Mouse (Mus musculus): Measurements from ENCODE around the gene Srrt. TPM values are rescaled to one million over a fixed set of nuclear protein-coding genes. Genes with fewer than 3 reads are reported as not detected.

Gene Srrt
- total and polyA plus RNA-seq, 3 experiments: 291 to 454 TPM; not detected in 1

DNA sequence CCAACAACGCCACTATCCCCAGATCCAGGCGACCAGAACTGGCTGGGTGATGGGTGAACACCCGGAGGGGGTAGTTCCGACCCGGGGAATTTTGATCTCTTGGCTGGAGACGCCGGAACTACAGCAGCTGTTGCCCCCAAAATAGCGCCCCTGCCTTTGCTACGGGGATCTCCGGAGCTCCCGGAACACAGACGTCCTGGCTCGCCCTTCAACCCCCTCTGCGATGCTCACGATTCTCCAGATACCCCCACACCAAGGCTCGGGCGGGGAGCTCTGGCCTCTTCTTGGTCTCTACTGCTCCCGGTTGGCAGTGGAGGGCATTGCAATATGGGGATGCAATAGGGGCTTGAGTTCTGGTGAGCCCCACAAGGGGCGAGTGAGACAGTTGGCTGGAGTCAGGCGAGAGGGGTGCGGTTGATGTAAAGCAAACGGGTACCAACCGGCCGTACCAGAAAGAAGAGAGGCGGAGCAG, 18.4 kb downstream of the Srrt start (continued):
- TF ChIP-seq BHLHE40 (IDR thresholded peaks at IDR 0.05; ENCODE audit: borderline replicate concordance, low read depth, low read length): no peak
- peak; percentile 81; the same call in 1 of the 2 replicates for TF ChIP-seq MAZ (IDR thresholded peaks at IDR 0.05; ENCODE audit: low read depth, low read length)

DNA sequence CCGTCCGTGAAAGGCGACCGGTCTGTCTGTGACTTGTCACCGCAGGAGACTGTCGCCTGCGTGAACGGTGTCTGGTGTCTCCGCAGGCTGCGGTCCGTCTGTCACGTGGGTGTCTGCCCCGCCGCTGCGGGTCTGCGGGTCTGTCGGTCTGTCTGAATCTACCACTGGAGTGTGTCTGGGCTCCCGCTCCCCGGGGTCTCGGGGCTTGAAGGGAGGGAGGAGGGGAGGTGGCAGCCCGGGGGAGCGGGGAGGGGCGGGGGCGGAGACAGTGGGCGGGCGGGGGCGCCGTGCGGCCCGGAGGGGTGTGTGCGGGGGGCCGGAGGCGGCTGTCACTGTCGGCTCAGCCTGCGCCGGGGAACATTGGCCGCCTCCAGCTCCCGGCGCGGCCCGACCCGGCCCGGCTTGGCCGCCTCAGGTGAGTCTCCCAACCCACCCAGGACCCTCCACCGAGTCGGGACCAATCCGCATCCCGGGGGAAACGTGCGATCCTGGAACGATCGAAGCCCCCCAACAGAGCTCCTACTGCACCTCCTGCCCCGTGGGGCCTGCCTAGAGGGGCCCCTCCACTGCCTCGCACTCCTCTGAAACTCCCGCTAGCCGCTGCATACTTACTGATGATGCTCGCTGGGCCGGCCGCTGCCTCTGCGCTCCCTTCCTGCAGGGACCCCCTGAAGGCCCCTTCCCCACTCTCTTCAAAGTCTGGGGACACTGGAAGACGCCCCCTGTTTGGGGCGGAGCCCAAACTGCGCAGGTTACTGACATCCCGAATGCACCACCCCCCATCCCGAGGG, 19.3 kb downstream of the Srrt start:
- Histone ChIP-seq H3K4me3 (ENCODE audit: control insufficient read depth in 1 of 2, insufficient read depth in 1 of 2, low read depth in 2 of 2, low read length in 2 of 2) (peak overlapping the region; percentile 70 to 89), H3K79me2 (ENCODE audit: control insufficient read depth, insufficient read depth, low read length, poor library complexity) (peaks cover 7% of the 10 kb centered on the region; the same call in 1 of the 2 replicates), H3K4me1 (ENCODE audit: control insufficient read depth in 1 of 2, insufficient read depth in 2 of 2, low read length in 2 of 2) (peaks cover 4 to 30% of the 10 kb centered on the region in 2 experiments), H3K9me3 (replicated peaks; ENCODE audit: insufficient read depth, low read length) (no peaks in the 10 kb centered on the region), H3K27ac (ENCODE audit: control insufficient read depth, low read depth, low read length) (peak overlapping the region; percentile 75), H3K27me3 (ENCODE audit: control insufficient read depth in 1 of 2, insufficient read depth in 2 of 2, low read length in 2 of 2) (no peaks in the 10 kb centered on the region), H3K36me3 (ENCODE audit: control insufficient read depth in 1 of 2, insufficient read depth in 2 of 2, low read length in 2 of 2) (peaks cover 0 to 23% of the 10 kb centered on the region in 2 experiments; a peak in 2 of 4 replicates), H3K9ac (ENCODE audit: control insufficient read depth, low read depth, low read length, poor library complexity, severe bottlenecking) (peak overlapping the region; percentile 86)
- TF ChIP-seq EP300 (IDR thresholded peaks at IDR 0.05; ENCODE audit: low read depth in 1 of 2, low read length in 2 of 2) (no peak), KAT2A (conservative IDR thresholded peaks at IDR 0.05; ENCODE audit: low read depth, low read length) (no peak), SIN3A (IDR thresholded peaks at IDR 0.05; ENCODE audit: low read length) (0 out of 2 replicates have a peak, but pooled peaks have one; percentile 8), MAZ (IDR thresholded peaks at IDR 0.05; ENCODE audit: low read depth, low read length) (no peak), MYC (IDR thresholded peaks at IDR 0.05; ENCODE audit: low read depth, low read length) (no peak), GATA1 (IDR thresholded peaks at IDR 0.05; ENCODE audit: low read depth, low read length) (no peak), BHLHE40 (IDR thresholded peaks at IDR 0.05; ENCODE audit: borderline replicate concordance, low read depth, low read length) (no peak), MAFK (IDR thresholded peaks at IDR 0.05; ENCODE audit: borderline replicate concordance, low read depth, low read length) (no peak), ZC3H11A (IDR thresholded peaks at IDR 0.05; ENCODE audit: low read depth, low read length) (no peak), USF1 (IDR thresholded peaks at IDR 0.05; ENCODE audit: low read depth, low read length) (peak; percentile 79), MXI1 (IDR thresholded peaks at IDR 0.05; ENCODE audit: low read depth, low read length) (peak; percentile 74), ZMIZ1 (IDR thresholded peaks at IDR 0.05; ENCODE audit: low read depth, low read length) (no peak), SMC3 (IDR thresholded peaks at IDR 0.05; ENCODE audit: low read depth, low read length) (no peak), MAX (IDR thresholded peaks at IDR 0.05; ENCODE audit: low read length) (0 out of 2 replicates have a peak, but pooled peaks have one; percentile 32), MEF2A (IDR thresholded peaks at IDR 0.05; ENCODE audit: extremely low read depth, insufficient replicate concordance, low read depth, low read length, poor library complexity, severe bottlenecking) (no peak), RAD21 (IDR thresholded peaks at IDR 0.05; ENCODE audit: low read depth, low read length) (no peak), MYB (IDR thresholded peaks at IDR 0.05; ENCODE audit: low read depth, low read length) (no peak), NRF1 (IDR thresholded peaks at IDR 0.05; ENCODE audit: insufficient read depth, low read depth, low read length, poor library complexity, severe bottlenecking) (no peak), NELFE (IDR thresholded peaks at IDR 0.05; ENCODE audit: low read depth, low read length) (peak; percentile 48; the same call in 1 of the 2 replicates), CTCF (IDR thresholded peaks at IDR 0.05 in 2 of 3, conservative IDR thresholded peaks at IDR 0.05 in 1 of 3; ENCODE audit: control insufficient read depth in 1 of 3, insufficient read depth in 1 of 3, low read depth in 2 of 3, low read length in 3 of 3, poor library complexity in 1 of 3, severe bottlenecking in 1 of 3) (no peak), POLR2AphosphoS2 (IDR thresholded peaks at IDR 0.05; ENCODE audit: low read length) (no peak), USF2 (IDR thresholded peaks at IDR 0.05; ENCODE audit: borderline replicate concordance in 1 of 2, insufficient read depth in 1 of 2, low read depth in 1 of 2, low read length in 2 of 2) (no peak), HCFC1 (IDR thresholded peaks at IDR 0.05; ENCODE audit: low read depth, low read length) (no peak), ETS1 (IDR thresholded peaks at IDR 0.05; ENCODE audit: low read depth, low read length) (no peak), ELF1 (IDR thresholded peaks at IDR 0.05; ENCODE audit: low read depth, low read length) (no peak), POLR2A (IDR thresholded peaks at IDR 0.05; ENCODE audit: control insufficient read depth in 1 of 2, insufficient read depth in 1 of 2, low read depth in 1 of 2, low read length in 2 of 2, poor library complexity in 1 of 2) (peak; percentile 41 to 47; a peak in 1 of 4 replicates)
- DNase-seq (ENCODE audit: low read depth, low spot score): peak; percentile 59

Data from MEL (cell line).